Mouse (Mus musculus) common myeloid progenitor, adult 5-6 weeks (primary cell): ENCODE results near the gene Psmd11. TPM values are rescaled to one million over a fixed set of nuclear protein-coding genes. Genes with fewer than 3 reads are reported as not detected.
A peak's percentile ranks its signal among the peaks of the same experiment; 100 is the strongest.

Experiments used
- ATAC-seq: replicated peaks from 2 replicates; pipeline ENCODE4 v1.8.0; 2016; ENCODE audit warnings: low read depth, mild to moderate bottlenecking, moderate TSS enrichment, inconsistent platforms; ENCODE audit not compliant: poor library complexity, severe bottlenecking
- total RNA-seq: library from RNA; stranded (forward); fragments of 200-1000, 187-1606 nt; gene quantifications from 2 replicates; pipeline ENCODE4 v1.2.3, GENCODE M21; 2017

Psmd11 gene
- total RNA-seq, 1 experiment from 2014 or later = 107 TPM

GRCm38 (mm10) chr11:80479906-80480866 is 51.8 kb downstream of the Psmd11 start:
- no peak for ATAC-seq

GRCm38 (mm10) chr11:80481409-80482050 is 53.1 kb downstream of the Psmd11 start:
- no peak for ATAC-seq

DNA sequence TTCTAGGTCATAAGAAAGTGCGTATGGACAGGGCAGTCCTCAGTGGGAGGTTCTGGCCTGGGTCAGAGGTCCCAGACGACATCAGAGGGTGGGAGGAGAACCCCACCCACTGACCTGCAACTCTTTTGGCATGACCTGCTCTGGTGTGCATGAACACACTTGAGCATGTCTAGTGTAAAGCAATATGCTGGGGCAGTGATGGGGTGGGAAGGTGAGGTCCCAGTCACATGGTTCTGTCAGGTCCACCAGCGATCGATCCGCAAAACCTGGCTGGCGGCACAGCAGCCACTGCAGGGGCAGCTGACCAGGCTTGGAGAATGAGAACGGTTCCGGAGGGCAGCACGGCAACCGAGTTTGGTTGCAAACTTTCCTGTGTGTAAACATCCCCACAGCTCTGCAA is 53.9 kb downstream of the Psmd11 start:
- ATAC-seq = no peak

- ATAC-seq = no peak
Observed at GRCm38 (mm10) chr11:80482921-80483320, 54.5 kb downstream of the Psmd11 start.

- no peak for ATAC-seq
Observed at GRCm38 (mm10) chr11:80483536-80484067, 55.2 kb downstream of the Psmd11 start.

DNA sequence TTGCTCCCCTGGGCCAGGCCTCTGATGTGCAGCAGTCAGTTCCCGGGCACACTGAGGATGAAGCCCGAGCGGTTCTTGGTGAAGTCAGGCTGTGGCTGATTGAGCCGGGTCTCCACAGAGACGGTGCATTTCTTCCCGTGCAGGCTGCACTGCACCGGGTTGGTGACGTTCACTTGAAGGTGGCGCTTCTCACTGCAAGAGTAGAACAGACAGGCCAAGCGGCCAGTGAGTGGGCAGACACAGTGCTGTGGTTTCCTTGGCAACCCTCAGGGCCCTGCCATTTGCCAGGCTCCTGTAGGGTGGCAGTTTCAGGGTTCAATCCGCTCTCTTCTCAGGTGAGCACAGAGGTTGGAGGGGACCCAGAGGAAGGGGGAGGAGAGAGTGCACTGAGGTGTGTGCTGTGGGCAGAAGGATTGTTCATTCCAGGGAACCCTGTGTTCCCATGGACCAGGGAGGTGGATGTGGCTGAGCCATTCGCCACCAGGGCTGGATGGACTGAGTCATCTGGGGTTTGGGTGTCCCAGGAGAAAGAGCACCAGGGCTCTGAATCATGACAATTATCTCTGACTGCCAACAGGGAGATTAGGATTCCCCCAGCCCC is 55.9 kb downstream of the Psmd11 start:
- no peak for ATAC-seq

DNA sequence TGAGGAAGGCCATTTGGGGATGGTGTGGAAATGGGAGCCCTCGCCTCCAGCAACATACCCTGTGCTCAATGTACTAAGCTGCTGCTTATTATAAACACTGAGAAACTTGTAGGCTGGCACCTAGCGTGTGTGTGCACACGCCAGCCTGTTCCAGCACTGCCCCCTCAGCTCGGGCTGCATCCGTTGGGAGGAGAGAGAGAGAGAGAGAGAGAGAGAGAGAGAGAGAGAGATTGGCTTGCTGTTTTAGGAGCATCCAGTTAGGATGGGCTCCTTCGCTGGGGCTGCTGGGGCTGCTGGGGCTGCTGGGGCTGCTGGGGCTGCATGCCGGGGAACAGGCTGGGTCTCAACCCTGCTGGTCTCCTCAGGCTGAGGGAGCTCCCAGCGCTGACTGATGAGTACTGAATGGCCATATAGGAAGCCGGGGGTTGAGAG is 56.7 kb downstream of the Psmd11 start:
- no peak for ATAC-seq

- ATAC-seq = no peak
Observed at GRCm38 (mm10) chr11:80485622-80486206, 57.3 kb downstream of the Psmd11 start.

DNA sequence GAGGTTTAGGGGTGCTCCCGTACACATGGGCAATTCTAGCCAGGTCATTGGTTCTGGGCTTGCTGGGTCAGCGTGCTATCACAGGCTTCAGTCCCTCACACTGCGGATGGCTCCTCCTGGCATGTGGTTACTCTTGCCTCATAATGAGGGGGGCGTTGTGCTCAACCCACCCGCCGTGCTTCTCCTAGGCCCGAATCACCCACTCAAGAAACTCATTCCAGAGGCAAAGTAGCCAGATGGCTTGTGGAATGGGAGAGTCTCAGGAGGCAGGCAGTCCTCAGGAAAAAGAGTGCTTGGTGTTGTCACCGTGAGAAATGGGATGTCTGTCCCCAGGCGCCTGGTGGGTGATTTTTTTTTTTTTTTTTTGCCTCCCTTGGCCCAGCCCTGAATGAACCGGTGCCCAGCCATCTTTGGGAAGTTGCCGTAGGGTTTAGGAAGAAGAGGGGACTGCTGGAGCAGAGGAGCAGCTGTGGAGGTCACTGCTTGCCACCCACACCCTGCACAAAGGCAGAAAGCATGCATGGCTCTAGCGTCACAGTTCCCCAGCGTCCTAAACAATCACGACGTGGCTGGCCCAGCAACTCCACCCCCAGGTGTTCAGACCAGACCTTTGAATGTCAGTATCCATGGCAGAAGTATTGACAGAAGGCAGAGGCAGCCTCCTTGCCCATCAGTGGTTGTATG is 59.6 kb downstream of the Psmd11 start:
- no peak for ATAC-seq

- ATAC-seq = no peak
Observed at GRCm38 (mm10) chr11:80489172-80489881, 60.9 kb downstream of the Psmd11 start.

GRCm38 (mm10) chr11:80489882-80490196 is 61.4 kb downstream of the Psmd11 start:
- peak; percentile 81 for ATAC-seq

- ATAC-seq = no peak
Observed at GRCm38 (mm10) chr11:80490831-80491230, 62.4 kb downstream of the Psmd11 start.

DNA sequence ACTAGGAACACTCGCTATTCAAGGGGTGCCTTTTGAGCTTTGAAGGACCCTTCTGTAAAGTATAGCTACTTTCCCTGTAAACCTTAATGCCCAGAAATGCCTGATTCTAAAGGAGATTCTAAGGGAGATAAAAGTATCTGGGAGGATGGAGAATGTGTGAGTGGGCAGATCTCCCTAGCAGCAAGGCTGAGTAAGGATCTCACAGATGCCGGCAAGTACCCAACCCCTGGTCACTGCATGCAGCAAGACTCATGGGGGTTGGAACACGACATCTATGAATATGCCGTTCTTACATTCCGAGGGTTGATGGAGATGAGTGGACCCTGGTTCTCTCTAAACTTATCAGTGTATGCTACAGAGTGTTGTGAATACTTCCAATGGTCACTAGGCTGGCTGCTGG is 64.8 kb downstream of the Psmd11 start:
- ATAC-seq = no peak

DNA sequence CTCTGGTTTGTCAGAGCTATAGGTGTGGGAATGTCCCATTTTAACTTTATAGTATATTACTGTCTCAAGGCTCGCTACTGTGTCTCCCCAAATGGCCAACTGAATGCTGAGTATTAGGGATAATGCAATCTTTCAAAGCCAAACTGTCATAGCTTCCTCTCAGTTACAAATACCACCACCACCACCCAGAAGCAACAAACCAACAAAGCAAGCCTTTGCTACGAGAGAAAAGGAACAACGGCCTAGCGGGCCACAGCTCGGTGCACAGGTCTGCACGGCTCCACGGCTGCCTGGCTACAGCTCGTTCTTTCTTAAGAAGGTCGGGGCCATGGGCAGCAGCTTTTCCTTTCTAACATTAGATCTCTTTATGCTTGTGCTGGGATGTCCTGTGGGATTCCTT is 66.4 kb downstream of the Psmd11 start:
- ATAC-seq = no peak

GRCm38 (mm10) chr11:80495972-80496371 is 67.6 kb downstream of the Psmd11 start:
- ATAC-seq = no peak

GRCm38 (mm10) chr11:80496640-80497039 is 68.2 kb downstream of the Psmd11 start:
- no peak for ATAC-seq

- ATAC-seq = no peak
Observed at GRCm38 (mm10) chr11:80497225-80497919, 69.0 kb downstream of the Psmd11 start.

- ATAC-seq = no peak
Observed at GRCm38 (mm10) chr11:80498328-80499070, 70.1 kb downstream of the Psmd11 start.
